27 mouse cellular contexts compared by ENCODE assay signal in the genomic region with DNA sequence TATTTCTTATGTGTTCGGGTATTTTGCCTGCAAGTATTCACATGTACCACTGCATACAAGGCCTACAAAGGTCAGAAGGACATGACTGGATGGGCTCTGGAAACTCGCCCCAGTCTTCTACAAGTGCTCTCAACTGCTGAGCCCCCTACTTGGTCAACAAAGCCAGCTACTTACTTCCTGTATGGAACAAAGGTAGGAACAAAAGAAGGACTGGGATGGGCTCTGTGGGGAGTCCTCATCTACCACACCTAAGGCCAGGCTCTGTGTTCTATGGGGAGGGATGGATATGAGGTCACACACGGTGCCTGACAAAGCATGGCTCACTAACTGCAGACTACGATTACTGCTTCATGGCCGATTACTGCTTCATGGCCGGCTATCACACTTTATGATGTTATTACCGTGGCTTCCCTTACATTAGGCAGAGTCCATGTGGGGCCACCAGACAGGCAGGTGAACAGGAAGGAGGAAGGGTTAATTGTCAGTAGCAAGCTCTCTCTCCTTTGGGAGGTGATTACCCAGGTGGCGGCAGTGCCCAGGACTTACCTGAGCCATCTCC. TPM values are rescaled to one million over a fixed set of nuclear protein-coding genes. Genes with fewer than 3 reads are reported as not detected.
A peak's percentile ranks its signal among the peaks of the same experiment; 100 is the strongest.
DNase-seq lines count a peak whose midpoint lies in the region; ATAC-seq and TF ChIP-seq lines count a peak whose summit lies in the region.
"Had no signal": no experiment of that assay in that cellular context is flagged by ENCODE, and none has a peak within 500 bp of the region (broad histone marks: within the 10 kb centered on the region; RNA-seq: fewer than 3 reads in every experiment).

No protein-coding gene starts in this region.

- H3K36me3 ChIP-seq in E14TG2a.4 (ENCODE audit: insufficient read depth, low read length) (peaks cover 99% of the 10 kb centered on the region), ES-E14 (ENCODE audit: control insufficient read depth, insufficient read depth, low read length, poor library complexity, severe bottlenecking) (peaks cover 74% of the 10 kb centered on the region)
- H3K36me3 ChIP-seq in intestine, embryonic 15.5 days = peaks cover 75% of the 10 kb centered on the region
- H3K36me3 ChIP-seq in stomach, embryonic 15.5 days = peaks cover 75% of the 10 kb centered on the region
- H3K36me3 ChIP-seq in forebrain, embryonic 11.5 days (ENCODE audit: control insufficient read depth, insufficient read depth, low read length) = peaks cover 24% of the 10 kb centered on the region
- H3K36me3 ChIP-seq in hindbrain, embryonic 16.5 days (ENCODE audit: control insufficient read depth, insufficient read depth, low read length) = peaks cover 49% of the 10 kb centered on the region

- peak; percentile 57 for ATAC-seq in intestine, embryonic 15.5 days
- ATAC-seq in stomach, embryonic 15.5 days (ENCODE audit: insufficient read depth, low FRiP score, low read depth) = 0 out of 2 replicates have a peak, but pooled peaks have one; percentile 19
- ATAC-seq in inflammation-experienced regulatory T-cells, adult 6 months = no peak
- ATAC-seq in forebrain, embryonic 11.5 days (replicated peaks; ENCODE audit: low FRiP score) = no peak
- ATAC-seq in hindbrain, embryonic 16.5 days = no peak
- ATAC-seq: activated CD4-positive, CD25-positive, alpha-beta regulatory T cell, adult 4 months; forebrain, embryonic 14.5 days; forebrain, postnatal 0 days; Patski had no signal

- H3K9ac ChIP-seq in ES-E14 (ENCODE audit: insufficient read depth, low read depth, low read length, poor library complexity, severe bottlenecking) = no peak overlapping the region
- no peak overlapping the region for H3K9ac ChIP-seq in intestine, embryonic 15.5 days
- no peak overlapping the region for H3K9ac ChIP-seq in stomach, embryonic 15.5 days
- H3K9ac ChIP-seq in forebrain, embryonic 11.5 days (ENCODE audit: low read length) = no peak overlapping the region
- H3K9ac ChIP-seq in hindbrain, embryonic 16.5 days (ENCODE audit: low read depth, low read length) = no peak overlapping the region
- H3K9ac ChIP-seq: forebrain, postnatal 0 days; hindbrain, embryonic 12.5 days; hindbrain, embryonic 15.5 days had no signal

- H3K4me1 ChIP-seq in E14TG2a.4 (replicated peaks; ENCODE audit: low read depth, low read length) = peaks cover 94% of the 10 kb centered on the region
- H3K4me1 ChIP-seq in ES-E14 (ENCODE audit: control insufficient read depth in 2 of 2, insufficient read depth in 2 of 2, low read length in 2 of 2, poor library complexity in 1 of 2) = peaks cover 6 to 31% of the 10 kb centered on the region in 2 experiments; a peak in 2 of 4 replicates
- H3K4me1 ChIP-seq in intestine, embryonic 15.5 days (replicated peaks) = no peaks in the 10 kb centered on the region
- H3K4me1 ChIP-seq in stomach, embryonic 15.5 days = no peaks in the 10 kb centered on the region
- H3K4me1 ChIP-seq in forebrain, embryonic 11.5 days (replicated peaks; ENCODE audit: control insufficient read depth, insufficient read depth, low read length) = no peaks in the 10 kb centered on the region
- no peaks in the 10 kb centered on the region for H3K4me1 ChIP-seq in hindbrain, embryonic 16.5 days (ENCODE audit: control insufficient read depth, insufficient read depth, low read depth, low read length)
- H3K4me1 ChIP-seq: forebrain, embryonic 10.5 days; hindbrain, embryonic 12.5 days; hindbrain, embryonic 15.5 days had no signal

- H3K4me2 ChIP-seq in intestine, embryonic 15.5 days (replicated peaks) = no peak overlapping the region
- H3K4me2 ChIP-seq in stomach, embryonic 15.5 days = no peak overlapping the region
- H3K4me2 ChIP-seq in forebrain, embryonic 11.5 days (ENCODE audit: low read depth, low read length, severe bottlenecking) = no peak overlapping the region
- H3K4me2 ChIP-seq in hindbrain, embryonic 16.5 days (ENCODE audit: low read length) = no peak overlapping the region
- H3K4me2 ChIP-seq: heart, embryonic 11.5 days; hindbrain, embryonic 12.5 days; hindbrain, embryonic 15.5 days had no signal

- H3K27ac ChIP-seq in ES-E14 (ENCODE audit: insufficient read depth, low read depth, low read length, poor library complexity, severe bottlenecking) = peak overlapping the region; percentile 9; the same call in 1 of the 2 replicates
- no peak overlapping the region for H3K27ac ChIP-seq in intestine, embryonic 15.5 days
- H3K27ac ChIP-seq in stomach, embryonic 15.5 days = no peak overlapping the region
- H3K27ac ChIP-seq in forebrain, embryonic 11.5 days (ENCODE audit: low read depth, low read length) = no peak overlapping the region
- no peak overlapping the region for H3K27ac ChIP-seq in hindbrain, embryonic 16.5 days (ENCODE audit: low read depth, low read length)
- H3K27ac ChIP-seq: forebrain, embryonic 10.5 days; gastrocnemius, adult 2 months; hindbrain, embryonic 12.5 days; hindbrain, embryonic 15.5 days had no signal

- WGBS in intestine, embryonic 15.5 days = 76% methylated on average over 8 of the region's 8 CpGs
- WGBS in stomach, embryonic 15.5 days = 91% methylated on average over 8 of the region's 8 CpGs
- 94% methylated on average over 8 of the region's 8 CpGs for WGBS in forebrain, embryonic 11.5 days
- WGBS in hindbrain, embryonic 16.5 days = 88% methylated on average over 8 of the region's 8 CpGs

- TF ChIP-seq CTCF in E14TG2a.4 (conservative IDR thresholded peaks at IDR 0.05; ENCODE audit: low read length) = no peak

- H3K4me3 ChIP-seq in E14TG2a.4 (replicated peaks; ENCODE audit: low read length) (peak overlapping the region; percentile 33), ES-E14 (ENCODE audit: insufficient read depth in 1 of 2, low read depth in 1 of 2, low read length in 2 of 2, poor library complexity in 1 of 2, severe bottlenecking in 1 of 2) (no peak overlapping the region)
- no peak overlapping the region for H3K4me3 ChIP-seq in intestine, embryonic 15.5 days (replicated peaks)
- no peak overlapping the region for H3K4me3 ChIP-seq in stomach, embryonic 15.5 days (replicated peaks)
- no peak overlapping the region for H3K4me3 ChIP-seq in forebrain, embryonic 11.5 days (ENCODE audit: low read depth, low read length)
- no peak overlapping the region for H3K4me3 ChIP-seq in hindbrain, embryonic 16.5 days (ENCODE audit: low read length)
- H3K4me3 ChIP-seq: forebrain, embryonic 10.5 days; gastrocnemius, adult 2 months; hindbrain, embryonic 12.5 days; hindbrain, embryonic 15.5 days had no signal

- in situ Hi-C loops in ES-E14 (cut with MboI; ENCODE audit: low sequenced_read_pairs in 2 of 2, unreplicated experiment in 2 of 2) = no loop called here

- H3K9me3 ChIP-seq in E14TG2a.4 (ENCODE audit: low read length) (0 out of 2 replicates have a peak, but pooled peaks cover under 1% of the 10 kb centered on the region), ES-E14 (ENCODE audit: control insufficient read depth, insufficient read depth, low read depth, low read length) (no peaks in the 10 kb centered on the region)
- no peaks in the 10 kb centered on the region for H3K9me3 ChIP-seq in intestine, embryonic 15.5 days
- H3K9me3 ChIP-seq in stomach, embryonic 15.5 days = no peaks in the 10 kb centered on the region
- H3K9me3 ChIP-seq in forebrain, embryonic 11.5 days (ENCODE audit: control insufficient read depth, low read length) = no peaks in the 10 kb centered on the region
- no peaks in the 10 kb centered on the region for H3K9me3 ChIP-seq in hindbrain, embryonic 16.5 days (ENCODE audit: control insufficient read depth, low read length)
- H3K9me3 ChIP-seq: hindbrain, embryonic 12.5 days; hindbrain, embryonic 15.5 days had no signal

- H3K27me3 ChIP-seq in E14TG2a.4 (ENCODE audit: insufficient read depth, low read length) = no peaks in the 10 kb centered on the region
- no peaks in the 10 kb centered on the region for H3K27me3 ChIP-seq in intestine, embryonic 15.5 days (replicated peaks)
- H3K27me3 ChIP-seq in stomach, embryonic 15.5 days (replicated peaks) = no peaks in the 10 kb centered on the region
- no peaks in the 10 kb centered on the region for H3K27me3 ChIP-seq in forebrain, embryonic 11.5 days (ENCODE audit: control insufficient read depth, insufficient read depth, low read length)
- no peaks in the 10 kb centered on the region for H3K27me3 ChIP-seq in hindbrain, embryonic 16.5 days (replicated peaks; ENCODE audit: control insufficient read depth, insufficient read depth, low read length)
- H3K27me3 ChIP-seq: hindbrain, embryonic 12.5 days; hindbrain, embryonic 15.5 days; Patski had no signal

- DNase-seq in ES-E14 (ENCODE audit: low read depth, low spot score) = no peak
- DNase-seq in forebrain, embryonic 11.5 days (ENCODE audit: low spot score) = no peak
- DNase-seq in lung, postnatal 36 days = no peak
- DNase-seq: adrenal gland, adult 8-10 months; adrenal gland, postnatal 25 days; cerebellum, adult 11-12 months; cerebellum, adult 8-10 months; cerebellum, postnatal 14 days; forebrain, postnatal 0 days; gastrocnemius, adult 2 months; gastrocnemius, postnatal 14 days; heart, adult 11 months had no signal

RNA-seq across cellular contexts. Expression of gene Pgd, which starts 9.1 kb away (rescaled TPM):
- total RNA-seq in ES-E14 (2012; rRNA removed) = 62.7 and 63.7 TPM in 2 replicates
- 195 and 210 TPM in 2 replicates for polyA plus RNA-seq in intestine, embryonic 15.5 days (2015; fragmentation: Nextera tagmentation; extraction: Ambion mirVana)
- 166 and 178 TPM in 2 replicates for polyA plus RNA-seq in stomach, embryonic 15.5 days (2015; fragmentation: Nextera tagmentation; extraction: Ambion mirVana)
- 10 to 100 TPM; 37.7 to 56.0 (median 53.5) TPM for polyA plus RNA-seq in inflammation-experienced regulatory T-cells, adult 6 months (2017; shearing (Covaris generic))
- polyA plus RNA-seq in forebrain, embryonic 11.5 days (2014; fragmentation: Nextera tagmentation; extraction: Ambion mirVana) = 51.3 and 56.9 TPM in 2 replicates
- 122 and 123 TPM in 2 replicates for polyA plus RNA-seq in hindbrain, embryonic 16.5 days (2015; fragmentation: Nextera tagmentation; extraction: Ambion mirVana)

RNA-seq across cellular contexts. Expression of gene Cenps, which starts 20.1 kb away (rescaled TPM):
- 15.2 and 15.9 TPM in 2 replicates for total RNA-seq in ES-E14 (2012; rRNA removed)
- 21.0 and 23.8 TPM in 2 replicates for polyA plus RNA-seq in intestine, embryonic 15.5 days (2015; fragmentation: Nextera tagmentation; extraction: Ambion mirVana)
- polyA plus RNA-seq in stomach, embryonic 15.5 days (2015; fragmentation: Nextera tagmentation; extraction: Ambion mirVana) = 22.6 and 23.7 TPM in 2 replicates
- polyA plus RNA-seq in inflammation-experienced regulatory T-cells, adult 6 months (2017; shearing (Covaris generic)) = 10 to 100 TPM in 1 of 3 experiments, 1 to 10 TPM in 2; 3.7 to 34.5 (median 6.7) TPM
- polyA plus RNA-seq in forebrain, embryonic 11.5 days (2014; fragmentation: Nextera tagmentation; extraction: Ambion mirVana) = 49.5 and 52.3 TPM in 2 replicates
- 18.9 TPM in 2 replicates for polyA plus RNA-seq in hindbrain, embryonic 16.5 days (2015; fragmentation: Nextera tagmentation; extraction: Ambion mirVana)

RNA-seq across cellular contexts. Expression of gene Cort, which starts 30.9 kb away (rescaled TPM):
- total RNA-seq in ES-E14 (2012; rRNA removed) = 1.7 and 1.9 TPM in 2 replicates
- not detected in 2 replicates for polyA plus RNA-seq in intestine, embryonic 15.5 days (2015; fragmentation: Nextera tagmentation; extraction: Ambion mirVana)
- 0.35 and 0.41 TPM in 2 replicates for polyA plus RNA-seq in stomach, embryonic 15.5 days (2015; fragmentation: Nextera tagmentation; extraction: Ambion mirVana)
- under 1 TPM in 1 of 3 experiments, not detected in 2; 0.73 TPM for polyA plus RNA-seq in inflammation-experienced regulatory T-cells, adult 6 months (2017; shearing (Covaris generic))
- polyA plus RNA-seq in forebrain, embryonic 11.5 days (2014; fragmentation: Nextera tagmentation; extraction: Ambion mirVana) = 0.49 and 1.3 TPM in 2 replicates
- polyA plus RNA-seq in hindbrain, embryonic 16.5 days (2015; fragmentation: Nextera tagmentation; extraction: Ambion mirVana) = 0.41 and 0.64 TPM in 2 replicates
- total RNA-seq: hematopoietic stem cell, adult 5-6 weeks had no signal
- polyA plus RNA-seq: embryonic facial prominence, embryonic 11.5 days; heart, postnatal 0 days had no signal

RNA-seq across cellular contexts. Expression of gene Dffa, which starts 53.5 kb away (rescaled TPM):
- total RNA-seq in ES-E14 (2012; rRNA removed) = 10.3 and 15.2 TPM in 2 replicates
- 44.9 and 48.3 TPM in 2 replicates for polyA plus RNA-seq in intestine, embryonic 15.5 days (2015; fragmentation: Nextera tagmentation; extraction: Ambion mirVana)
- 33.0 and 35.7 TPM in 2 replicates for polyA plus RNA-seq in stomach, embryonic 15.5 days (2015; fragmentation: Nextera tagmentation; extraction: Ambion mirVana)
- 10 to 100 TPM; 24.4 to 29.2 (median 26.3) TPM for polyA plus RNA-seq in inflammation-experienced regulatory T-cells, adult 6 months (2017; shearing (Covaris generic))
- 28.5 and 29.6 TPM in 2 replicates for polyA plus RNA-seq in forebrain, embryonic 11.5 days (2014; fragmentation: Nextera tagmentation; extraction: Ambion mirVana)
- polyA plus RNA-seq in hindbrain, embryonic 16.5 days (2015; fragmentation: Nextera tagmentation; extraction: Ambion mirVana) = 24.6 and 25.6 TPM in 2 replicates

RNA-seq across cellular contexts. Expression of gene Pex14, which starts 57.8 kb away (rescaled TPM):
- 80.3 and 126 TPM in 2 replicates for total RNA-seq in ES-E14 (2012; rRNA removed)
- 52.1 and 54.8 TPM in 2 replicates for polyA plus RNA-seq in intestine, embryonic 15.5 days (2015; fragmentation: Nextera tagmentation; extraction: Ambion mirVana)
- polyA plus RNA-seq in stomach, embryonic 15.5 days (2015; fragmentation: Nextera tagmentation; extraction: Ambion mirVana) = 47.2 and 50.3 TPM in 2 replicates
- 10 to 100 TPM; 13.0 to 18.4 (median 14.2) TPM for polyA plus RNA-seq in inflammation-experienced regulatory T-cells, adult 6 months (2017; shearing (Covaris generic))
- polyA plus RNA-seq in forebrain, embryonic 11.5 days (2014; fragmentation: Nextera tagmentation; extraction: Ambion mirVana) = 43.5 TPM in 2 replicates
- polyA plus RNA-seq in hindbrain, embryonic 16.5 days (2015; fragmentation: Nextera tagmentation; extraction: Ambion mirVana) = 62.4 and 63.9 TPM in 2 replicates

Comparison
In these comparisons a context has a peak if more than half of its experiments do, and no peak if none do; other contexts are left out.
1. ATAC-seq: peak in intestine, embryonic 15.5 days (single experiment) and stomach, embryonic 15.5 days (single experiment); none in inflammation-experienced regulatory T-cells, adult 6 months (single experiment), forebrain, embryonic 11.5 days (single experiment) and hindbrain, embryonic 16.5 days (single experiment).